Mouse (Mus musculus): ENCODE results near the gene Lrrc17. TPM values are rescaled to one million over a fixed set of nuclear protein-coding genes. Genes with fewer than 3 reads are reported as not detected.
A peak's percentile ranks its signal among the peaks of the same experiment; 100 is the strongest.

The Lrrc17 gene
- polyA plus RNA-seq, 1 experiment from 2014 or later = 23.9 TPM

DNA sequence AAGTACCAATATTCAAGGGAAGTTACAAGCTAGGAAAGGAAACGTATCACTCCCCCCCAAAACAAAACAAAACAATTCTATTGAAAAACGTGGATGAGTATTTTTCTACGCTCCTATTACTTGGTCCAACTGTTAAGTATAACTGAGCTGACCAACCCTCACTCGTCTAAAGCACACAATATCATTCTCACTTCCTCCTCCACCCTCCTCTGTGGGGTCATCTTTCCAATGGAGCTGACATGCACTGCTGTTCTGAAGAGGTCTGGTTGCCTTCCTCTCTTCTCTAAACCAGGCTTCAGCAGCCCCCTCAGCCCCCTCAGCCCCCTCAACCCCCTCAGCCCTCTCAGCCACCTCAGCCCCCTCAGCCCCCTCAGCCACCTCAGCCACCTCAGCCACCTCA lies 33.6 kb upstream of the Lrrc17 start:
- Histone ChIP-seq H3K27me3 (no peaks in the 10 kb centered on the region), H3K4me3 (no peak overlapping the region), H3K9ac (no peak overlapping the region), H3K36me3 (no peaks in the 10 kb centered on the region), H3K9me3 (replicated peaks) (no peaks in the 10 kb centered on the region), H3K4me2 (no peak overlapping the region), H3K4me1 (replicated peaks) (peaks cover 13% of the 10 kb centered on the region), H3K27ac (no peak overlapping the region)
- 63% methylated on average over 4 of the region's 4 CpGs for WGBS
- no peak for ATAC-seq (replicated peaks; ENCODE audit: insufficient number of reproducible peaks, insufficient read depth, low FRiP score, low read depth)

DNA sequence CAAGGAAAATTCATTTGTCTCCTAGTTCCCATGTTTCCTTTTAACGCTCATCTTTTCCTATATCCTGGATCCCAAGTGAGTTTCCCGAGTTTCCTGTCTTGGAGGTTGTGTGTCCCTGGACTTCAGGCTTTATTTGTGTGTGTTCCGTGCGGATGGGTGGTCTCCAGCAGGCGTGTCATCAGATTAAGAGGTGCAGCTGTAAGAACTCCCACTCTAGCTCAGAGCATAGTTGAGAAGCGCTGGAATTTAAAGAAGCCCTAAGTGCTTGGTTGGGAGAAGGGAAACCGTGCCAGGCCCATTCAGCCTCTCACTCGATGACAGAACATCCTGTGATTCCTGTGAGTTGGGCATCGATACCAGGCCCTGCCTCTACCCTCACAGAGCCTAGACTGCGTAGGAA lies 30.0 kb upstream of the Lrrc17 start:
- no peak overlapping the region for H3K9ac ChIP-seq
- WGBS = 28% methylated on average over 10 of the region's 10 CpGs

DNA sequence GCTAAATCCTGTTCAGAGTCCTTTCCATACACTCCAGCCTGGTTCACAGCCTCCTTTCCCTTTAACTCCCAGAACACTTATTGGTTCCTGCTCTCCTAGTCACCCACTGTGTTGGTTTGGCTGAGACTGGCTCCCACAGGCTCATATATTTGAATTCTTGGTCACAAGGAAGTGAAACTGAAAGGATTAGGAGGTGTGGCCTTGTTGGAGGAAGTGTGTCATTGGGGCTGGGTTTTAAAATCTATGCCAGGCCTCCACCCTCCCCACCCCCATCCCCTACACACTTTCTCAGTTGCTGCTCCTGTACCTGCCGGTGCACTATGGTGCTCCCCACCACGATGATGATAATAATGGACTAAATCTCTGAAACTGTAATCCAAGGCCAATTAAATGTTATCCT lies 25.8 kb upstream of the Lrrc17 start:
- no peak overlapping the region for H3K27ac ChIP-seq
- no peaks in the 10 kb centered on the region for H3K36me3 ChIP-seq
- no peak overlapping the region for H3K9ac ChIP-seq
- no peaks in the 10 kb centered on the region for H3K27me3 ChIP-seq
- 93% methylated on average over 2 of the region's 2 CpGs for WGBS
- H3K4me3 ChIP-seq = no peak overlapping the region
- no peak overlapping the region for H3K4me2 ChIP-seq
- ATAC-seq (replicated peaks; ENCODE audit: insufficient number of reproducible peaks, insufficient read depth, low FRiP score, low read depth) = no peak
- peaks cover 12% of the 10 kb centered on the region for H3K4me1 ChIP-seq (replicated peaks)
- H3K9me3 ChIP-seq (replicated peaks) = no peaks in the 10 kb centered on the region

More for the DNA sequence above, 30.0 kb upstream of the Lrrc17 start:
- Histone ChIP-seq H3K4me2 (no peak overlapping the region), H3K27ac (no peak overlapping the region), H3K4me1 (replicated peaks) (peaks cover 13% of the 10 kb centered on the region), H3K36me3 (no peaks in the 10 kb centered on the region), H3K9me3 (replicated peaks) (no peaks in the 10 kb centered on the region), H3K4me3 (no peak overlapping the region), H3K27me3 (no peaks in the 10 kb centered on the region)
- ATAC-seq (replicated peaks; ENCODE audit: insufficient number of reproducible peaks, insufficient read depth, low FRiP score, low read depth) = no peak

DNA sequence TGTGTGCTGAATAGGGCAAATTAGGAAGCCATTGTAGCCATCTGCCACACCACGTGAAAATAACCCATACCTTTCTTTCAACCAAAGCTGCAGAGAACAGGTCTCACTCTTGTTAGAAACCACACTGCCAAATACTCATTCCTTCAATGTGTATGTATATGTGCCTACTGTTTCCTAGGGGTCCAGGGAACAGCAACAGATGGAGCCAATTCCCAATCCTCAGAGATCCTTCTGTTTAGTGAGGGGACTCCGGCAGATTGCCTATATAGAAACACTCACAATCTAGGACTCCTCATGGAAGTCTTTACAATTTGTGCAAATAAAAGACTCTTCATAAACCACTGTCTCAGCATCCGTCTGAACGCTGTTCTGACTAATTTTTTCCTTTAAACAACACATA lies 25.2 kb upstream of the Lrrc17 start:
- peaks cover 6% of the 10 kb centered on the region for H3K4me1 ChIP-seq (replicated peaks)
- H3K9me3 ChIP-seq (replicated peaks) = no peaks in the 10 kb centered on the region
- no peak overlapping the region for H3K4me3 ChIP-seq
- WGBS = 84% methylated on average over 4 of the region's 4 CpGs
- H3K27ac ChIP-seq = no peak overlapping the region
- no peak overlapping the region for H3K9ac ChIP-seq
- no peak overlapping the region for H3K4me2 ChIP-seq
- no peaks in the 10 kb centered on the region for H3K36me3 ChIP-seq
- H3K27me3 ChIP-seq = no peaks in the 10 kb centered on the region
- ATAC-seq (replicated peaks; ENCODE audit: insufficient number of reproducible peaks, insufficient read depth, low FRiP score, low read depth) = no peak

DNA sequence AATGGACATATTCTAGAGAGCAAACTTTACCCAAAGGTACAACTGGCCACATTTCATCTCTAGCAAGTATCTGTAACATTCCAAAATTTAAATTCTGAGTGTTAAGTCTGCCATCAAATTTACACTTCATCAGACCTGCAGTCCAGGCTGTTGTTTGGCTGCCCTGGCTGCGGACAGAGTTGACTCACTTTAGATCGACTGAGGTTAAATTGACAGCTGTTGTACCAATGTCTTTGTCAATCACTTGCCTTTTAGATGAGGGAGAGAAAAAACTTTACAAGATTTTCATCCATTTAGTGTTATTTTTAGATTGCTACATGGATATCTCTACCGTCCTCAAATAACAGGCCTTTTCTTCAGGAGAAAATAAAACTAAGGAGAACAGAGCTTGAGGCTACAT lies 24.2 kb upstream of the Lrrc17 start:
- WGBS = 73% methylated on average over 3 of the region's 3 CpGs
- ATAC-seq (replicated peaks; ENCODE audit: insufficient number of reproducible peaks, insufficient read depth, low FRiP score, low read depth) = no peak

DNA sequence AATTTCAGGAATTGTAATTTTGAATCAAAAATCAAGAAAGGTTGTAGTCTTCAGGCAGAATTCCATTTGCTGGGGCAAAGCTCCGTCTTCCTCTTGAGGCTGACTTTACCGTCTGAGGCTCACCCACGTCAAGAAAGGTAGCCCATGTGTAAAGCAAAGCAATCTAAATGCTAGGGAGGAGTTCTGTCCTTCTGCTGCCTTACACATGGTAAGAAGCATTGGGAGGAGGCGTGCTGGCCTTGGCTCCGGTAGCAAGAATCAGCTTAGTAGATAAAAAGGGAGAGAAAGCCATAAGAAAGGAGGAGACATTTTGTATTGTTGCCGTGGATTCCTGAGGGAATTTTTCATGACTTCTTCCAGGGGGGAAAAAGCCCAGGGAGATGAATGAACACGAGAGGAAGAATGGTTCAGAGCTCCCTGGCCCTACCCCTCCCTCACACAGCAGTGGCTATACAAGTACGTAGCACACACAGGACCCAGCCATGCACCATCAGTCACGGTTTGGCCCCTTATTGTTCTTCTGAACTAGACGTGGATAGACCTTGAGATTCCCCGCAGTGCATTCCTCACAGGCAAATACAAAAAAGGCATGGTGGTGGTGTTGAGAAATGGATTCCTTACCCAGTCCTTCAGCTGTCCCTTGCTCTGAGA lies 16.4 kb upstream of the Lrrc17 start:
- no peak overlapping the region for H3K4me2 ChIP-seq
- ATAC-seq (replicated peaks; ENCODE audit: insufficient number of reproducible peaks, insufficient read depth, low FRiP score, low read depth) = no peak

More for the DNA sequence above, 24.2 kb upstream of the Lrrc17 start:
- no peak overlapping the region for H3K4me2 ChIP-seq
- H3K36me3 ChIP-seq = no peaks in the 10 kb centered on the region
- H3K4me1 ChIP-seq (replicated peaks) = no peaks in the 10 kb centered on the region
- H3K27ac ChIP-seq = no peak overlapping the region
- H3K9ac ChIP-seq = no peak overlapping the region
- no peaks in the 10 kb centered on the region for H3K9me3 ChIP-seq (replicated peaks)
- H3K27me3 ChIP-seq = no peaks in the 10 kb centered on the region
- H3K4me3 ChIP-seq = no peak overlapping the region

DNA sequence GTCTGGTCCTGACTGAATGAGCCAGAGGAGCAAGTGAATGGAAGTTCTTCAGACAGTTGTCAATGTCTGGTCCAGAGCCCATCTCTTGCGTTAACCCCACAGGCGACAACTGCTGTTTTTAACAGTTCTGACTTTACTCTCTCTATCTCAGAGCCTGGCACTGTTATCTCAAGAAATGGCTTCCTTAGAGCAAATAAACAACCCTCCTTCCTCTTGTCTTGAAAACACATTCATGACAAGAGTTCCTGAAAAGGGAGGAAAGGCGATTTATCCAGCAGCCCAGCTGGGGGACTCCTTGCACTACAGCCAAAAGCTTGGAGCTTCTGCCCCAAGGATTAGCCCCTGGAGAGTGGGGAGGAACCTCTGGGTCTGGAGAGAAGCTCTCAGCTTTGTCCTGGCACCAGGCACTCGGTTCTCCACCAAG lies 15.9 kb upstream of the Lrrc17 start:
- H3K9ac ChIP-seq = no peak overlapping the region
- no peak for ATAC-seq (replicated peaks; ENCODE audit: insufficient number of reproducible peaks, insufficient read depth, low FRiP score, low read depth)
- H3K36me3 ChIP-seq = no peaks in the 10 kb centered on the region
- 39% methylated on average over 4 of the region's 4 CpGs for WGBS
- no peak overlapping the region for H3K4me3 ChIP-seq
- no peaks in the 10 kb centered on the region for H3K27me3 ChIP-seq
- peak overlapping the region; percentile 46 for H3K27ac ChIP-seq
- H3K9me3 ChIP-seq (replicated peaks) = no peaks in the 10 kb centered on the region
- 0 out of 2 replicates have a peak, but pooled peaks cover 8% of the 10 kb centered on the region for H3K4me1 ChIP-seq (replicated peaks)
- H3K4me2 ChIP-seq = no peak overlapping the region

More for the DNA sequence above, 16.4 kb upstream of the Lrrc17 start:
- Histone ChIP-seq H3K9me3 (replicated peaks) (no peaks in the 10 kb centered on the region), H3K4me3 (no peak overlapping the region), H3K27me3 (no peaks in the 10 kb centered on the region), H3K9ac (no peak overlapping the region), H3K36me3 (no peaks in the 10 kb centered on the region), H3K27ac (peak overlapping the region; percentile 46), H3K4me1 (replicated peaks) (0 out of 2 replicates have a peak, but pooled peaks cover 8% of the 10 kb centered on the region)
- WGBS = 57% methylated on average over 11 of the region's 11 CpGs

DNA sequence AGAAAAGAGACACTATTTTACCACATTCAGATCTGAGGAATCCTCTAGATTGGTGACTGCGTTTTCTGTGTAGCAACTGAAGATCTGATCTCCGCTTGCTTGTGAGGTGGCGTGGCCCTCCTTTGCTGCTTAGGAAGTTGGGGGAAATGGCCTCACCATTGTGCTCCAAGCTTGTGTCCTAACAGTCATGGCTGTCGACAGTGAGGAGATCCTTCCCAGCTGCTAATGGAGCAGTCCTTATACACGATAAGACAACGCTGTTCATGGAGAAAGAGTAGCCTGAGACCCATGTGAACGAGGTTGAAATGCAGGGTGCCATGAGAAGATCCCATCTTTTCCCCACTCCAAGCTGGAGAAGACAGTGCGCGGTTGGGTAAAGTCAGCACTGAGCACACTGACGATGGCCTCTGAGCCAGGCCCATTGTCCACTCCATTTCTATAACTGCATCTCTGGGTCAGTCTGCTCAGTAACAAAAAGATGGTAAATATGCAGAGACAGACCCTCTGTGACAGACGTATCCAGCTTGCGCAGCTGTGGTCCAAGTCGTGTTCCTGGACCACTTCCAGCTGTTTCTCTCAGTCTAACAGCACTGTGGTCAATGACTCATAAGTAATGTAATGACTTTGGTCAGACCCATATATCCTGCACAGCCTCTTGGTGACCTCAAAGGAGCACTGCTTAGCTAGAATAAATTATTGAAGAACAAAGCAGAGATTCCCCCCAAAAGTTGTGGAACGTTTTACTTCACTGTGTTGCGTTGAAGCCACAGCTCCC lies 15.1 kb upstream of the Lrrc17 start:
- Histone ChIP-seq H3K36me3 (no peaks in the 10 kb centered on the region), H3K9ac (no peak overlapping the region), H3K9me3 (replicated peaks) (no peaks in the 10 kb centered on the region), H3K27me3 (no peaks in the 10 kb centered on the region), H3K4me1 (replicated peaks) (0 out of 2 replicates have a peak, but pooled peaks cover 8% of the 10 kb centered on the region), H3K4me3 (no peak overlapping the region), H3K27ac (peak overlapping the region; percentile 46), H3K4me2 (no peak overlapping the region)
- WGBS = 62% methylated on average over 15 of the region's 15 CpGs
- peak; percentile 62 for ATAC-seq (replicated peaks; ENCODE audit: insufficient number of reproducible peaks, insufficient read depth, low FRiP score, low read depth)

DNA sequence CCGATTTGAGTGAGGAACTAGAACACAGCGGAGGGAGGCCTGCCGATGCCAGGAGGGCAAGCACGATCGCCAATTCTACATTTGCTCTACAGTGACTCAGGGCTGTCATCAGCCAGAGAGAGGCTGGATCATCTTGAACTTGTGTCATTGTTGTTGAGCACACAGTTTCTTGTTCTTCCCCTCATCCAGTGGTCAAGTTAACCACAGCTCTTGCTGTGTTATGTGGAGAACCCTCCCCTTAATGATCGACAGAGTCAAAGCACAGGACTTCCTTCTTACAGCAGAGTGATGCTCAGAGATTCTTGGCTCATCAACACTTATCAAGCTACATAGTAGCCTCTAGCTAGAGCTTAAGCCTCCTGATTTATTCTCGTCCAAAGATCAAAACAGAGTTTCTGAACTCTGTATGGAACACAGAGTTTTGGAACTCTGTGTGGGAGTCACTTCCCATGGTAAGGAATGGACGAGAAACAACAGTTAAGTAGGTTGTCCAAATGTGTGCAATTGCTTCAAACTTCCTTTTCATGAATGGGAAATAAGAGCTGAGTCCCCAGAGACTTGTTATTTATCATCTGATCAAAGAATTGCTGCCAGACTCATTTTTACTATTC lies 14.1 kb upstream of the Lrrc17 start:
- WGBS = 77% methylated on average over 8 of the region's 8 CpGs
- Histone ChIP-seq H3K9ac (no peak overlapping the region), H3K4me1 (replicated peaks) (0 out of 2 replicates have a peak, but pooled peaks cover 8% of the 10 kb centered on the region), H3K4me2 (no peak overlapping the region), H3K36me3 (no peaks in the 10 kb centered on the region), H3K4me3 (no peak overlapping the region), H3K27ac (no peak overlapping the region), H3K27me3 (no peaks in the 10 kb centered on the region), H3K9me3 (replicated peaks) (no peaks in the 10 kb centered on the region)
- ATAC-seq (replicated peaks; ENCODE audit: insufficient number of reproducible peaks, insufficient read depth, low FRiP score, low read depth) = no peak

DNA sequence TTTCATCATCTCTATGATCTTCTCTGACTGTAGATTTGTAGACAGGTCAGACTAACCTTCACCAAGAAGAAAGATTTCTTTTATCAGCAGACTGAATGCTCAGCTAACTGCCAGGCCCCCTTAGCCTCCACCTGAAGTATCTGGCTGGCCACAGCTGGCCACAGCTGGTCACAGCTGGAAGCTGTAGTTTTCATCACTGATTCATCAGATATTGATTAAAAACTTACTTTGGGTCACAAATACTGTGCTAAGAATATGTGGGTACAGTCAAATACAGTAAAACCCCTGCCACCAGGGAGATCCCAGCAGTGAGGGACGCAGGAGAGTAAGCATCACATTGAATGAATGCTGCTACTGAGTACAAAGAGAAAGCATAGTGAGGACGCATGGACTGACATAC lies 11.2 kb upstream of the Lrrc17 start:
- Histone ChIP-seq H3K9me3 (replicated peaks) (no peaks in the 10 kb centered on the region), H3K27ac (no peak overlapping the region), H3K9ac (no peak overlapping the region), H3K4me2 (no peak overlapping the region), H3K36me3 (no peaks in the 10 kb centered on the region), H3K4me3 (no peak overlapping the region), H3K4me1 (replicated peaks) (0 out of 2 replicates have a peak, but pooled peaks cover 5% of the 10 kb centered on the region), H3K27me3 (no peaks in the 10 kb centered on the region)
- no peak for ATAC-seq (replicated peaks; ENCODE audit: insufficient number of reproducible peaks, insufficient read depth, low FRiP score, low read depth)
- 93% methylated on average over 2 of the region's 2 CpGs for WGBS

DNA sequence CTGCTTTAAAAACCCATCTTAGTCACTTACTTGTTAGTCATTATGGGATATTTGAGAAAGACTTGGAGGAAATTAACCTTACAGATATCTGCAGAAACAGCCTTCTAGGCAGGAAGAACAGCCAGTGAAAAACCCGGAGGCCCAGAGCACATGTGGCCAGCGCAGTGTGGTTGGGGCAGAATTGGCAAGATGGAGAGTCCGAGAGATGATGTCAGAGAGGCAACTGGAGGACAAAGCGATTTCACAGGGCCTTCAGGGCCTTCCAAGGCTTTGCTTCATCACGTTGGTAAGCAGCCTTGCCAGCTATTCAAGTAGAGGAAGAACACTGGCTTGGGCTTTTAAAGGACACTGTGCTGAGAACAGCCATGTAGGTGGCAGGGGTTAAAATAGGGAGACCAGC lies 10.4 kb upstream of the Lrrc17 start:
- Histone ChIP-seq H3K9ac (no peak overlapping the region), H3K4me3 (no peak overlapping the region), H3K27ac (no peak overlapping the region), H3K9me3 (replicated peaks) (no peaks in the 10 kb centered on the region), H3K4me1 (replicated peaks) (no peaks in the 10 kb centered on the region), H3K36me3 (no peaks in the 10 kb centered on the region), H3K27me3 (no peaks in the 10 kb centered on the region), H3K4me2 (no peak overlapping the region)
- no peak for ATAC-seq (replicated peaks; ENCODE audit: insufficient number of reproducible peaks, insufficient read depth, low FRiP score, low read depth)
- 77% methylated on average over 5 of the region's 5 CpGs for WGBS
